Mouse (Mus musculus) central nervous system, embryonic 11.5 days (tissue): ENCODE measurements around the gene Rpusd3. TPM values are rescaled to one million over a fixed set of nuclear protein-coding genes. Genes with fewer than 3 reads are reported as not detected.

Experiments used
- polyA plus RNA-seq: library from polyadenylated mRNA; depleted of rRNA; stranded (reverse); fragments of >200 nt; gene quantifications from 2 replicates; pipeline ENCODE4 v1.2.3, GENCODE M21; 2012; rRNA removed

The Rpusd3 gene
- 28.4 and 33.2 TPM in 2 replicates for polyA plus RNA-seq

DNA sequence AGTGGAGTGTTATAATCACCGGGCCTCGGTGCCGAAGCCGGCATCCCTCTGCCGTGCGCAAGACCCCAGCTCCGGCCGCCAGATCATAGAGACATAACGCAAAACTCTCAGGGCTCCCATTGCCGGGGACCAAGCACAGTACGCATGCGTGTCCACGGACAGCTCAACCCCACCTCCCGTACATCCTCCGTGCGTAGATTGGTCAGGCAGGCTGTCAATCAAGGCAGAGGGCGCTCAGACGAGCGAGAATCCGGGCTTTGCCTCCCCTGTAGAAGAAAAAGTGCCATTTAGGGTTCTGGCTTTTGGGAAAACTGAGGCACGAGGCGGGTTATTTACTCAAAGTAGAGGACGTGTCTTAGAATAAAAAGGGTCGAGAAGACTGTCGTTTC, at the start of gene Rpusd3:
TSS of gene Rpusd3 (minus strand) at position 142 of the 389 bp plus-strand sequence.

GRCm38 (mm10) chr6:113457952-113458534, 38.9 kb upstream of the Rpusd3 start, which contains the start of gene Il17re:
Gene Il17re, plus strand, starts transcription at chr6:113458484.

GRCm38 (mm10) chr6:113442442-113443090, 23.4 kb upstream of the Rpusd3 start, which contains the start of gene Jagn1:
Gene Jagn1, plus strand, starts transcription at chr6:113442569.

DNA sequence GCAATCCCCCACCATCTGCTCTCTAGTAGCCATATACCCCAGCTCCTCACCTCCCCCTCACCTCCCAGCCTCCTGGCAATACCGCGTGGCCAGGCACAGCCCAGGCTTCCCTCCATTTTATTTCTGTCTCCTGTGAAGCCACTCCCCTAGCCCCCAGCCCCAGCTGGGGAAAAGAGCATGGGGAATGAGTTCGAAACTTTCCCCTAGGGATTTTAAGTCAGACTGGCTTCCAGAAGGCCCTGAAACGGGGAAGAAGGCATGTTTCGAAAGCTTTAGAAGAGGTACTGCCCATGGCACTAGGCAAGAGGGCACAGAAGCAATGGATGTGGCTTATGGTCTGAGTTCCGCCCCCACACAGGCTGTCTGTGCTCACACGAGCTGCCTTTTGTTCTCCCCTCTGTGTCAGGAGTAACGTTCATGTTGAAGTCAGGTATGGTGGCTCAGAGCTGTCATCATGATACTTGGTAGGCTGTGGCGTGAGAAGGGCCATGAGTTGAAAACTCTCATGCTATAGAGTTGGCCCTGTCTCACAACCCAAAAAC, 16.6 kb upstream of the Rpusd3 start, which contains the start of gene Cidec:
TSS of gene Cidec (minus strand) at position 97 of the 542 bp plus-strand sequence.

GRCm38 (mm10) chr6:113388960-113389359, 30.2 kb downstream of the Rpusd3 start, which contains the start of gene Ttll3:
Gene Ttll3, plus strand, starts transcription at chr6:113389260.

DNA sequence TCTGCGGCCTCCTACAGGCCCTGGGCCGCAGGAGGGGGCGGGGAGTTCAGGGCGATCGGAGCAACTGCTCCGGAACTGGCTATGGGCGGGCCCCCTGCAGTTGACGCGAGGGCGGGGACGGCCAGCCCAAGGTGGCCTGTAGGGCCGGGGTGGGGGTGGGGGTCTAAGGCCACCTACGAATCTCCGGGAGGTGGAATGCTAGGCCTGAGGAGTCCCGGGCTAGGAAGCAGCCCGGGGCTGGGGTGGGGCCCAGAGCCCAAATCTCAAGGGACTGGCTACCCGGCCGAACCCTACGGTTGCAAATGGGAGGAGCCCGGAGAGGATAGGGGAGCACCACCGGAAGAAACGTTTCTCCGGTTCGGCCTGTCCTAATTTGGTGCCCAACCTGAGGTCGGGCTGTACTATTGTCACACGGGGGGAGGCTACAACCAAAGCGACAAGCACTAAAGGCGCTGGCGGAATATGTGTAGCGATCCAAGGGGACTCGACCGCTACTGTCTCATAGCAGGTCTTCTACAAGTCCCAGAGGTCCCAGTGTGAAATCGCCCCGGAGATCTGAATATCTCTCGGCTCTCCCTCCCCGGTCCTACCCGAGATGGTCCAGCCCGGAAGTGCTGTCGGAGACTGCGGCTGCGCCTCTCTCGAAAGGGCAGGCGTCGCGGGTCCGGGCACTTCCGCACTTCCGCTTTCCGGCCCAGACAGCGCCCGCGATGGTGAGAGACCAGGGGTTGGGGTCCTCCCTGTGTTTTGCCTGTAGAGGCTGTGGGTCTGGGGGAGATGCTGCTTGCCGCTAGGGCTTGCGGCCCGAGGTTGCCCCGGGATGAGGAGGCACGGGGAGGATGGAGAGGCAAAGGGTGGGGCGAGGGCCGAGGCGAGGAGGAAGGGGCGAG, 41.4 kb downstream of the Rpusd3 start, which contains the start of the genes Tada3 and Arpc4:
TSS of gene Tada3 (minus strand) at position 388 of the 890 bp plus-strand sequence.
TSS of gene Arpc4 (plus strand) at position 620 of the 890 bp plus-strand sequence.

Other genes with a start within 250 kb of the Rpusd3 start
- gene Lhfpl4, start 224.0 kb downstream of the Rpusd3 start, polyA plus RNA-seq, result 19.1 and 31.3 TPM in 2 replicates
- 26.0 and 31.0 TPM in 2 replicates for gene Mtmr14, start 181.5 kb downstream of the Rpusd3 start, polyA plus RNA-seq
- gene Cpne9, start 137.0 kb downstream of the Rpusd3 start, polyA plus RNA-seq, result 0.11 and 0.37 TPM in 2 replicates
- 44.3 and 47.2 TPM in 2 replicates for gene Brpf1, start 112.2 kb downstream of the Rpusd3 start, polyA plus RNA-seq
- gene Ogg1, start 92.4 kb downstream of the Rpusd3 start, polyA plus RNA-seq, result 14.8 and 21.2 TPM in 2 replicates
- gene Camk1, start 75.4 kb downstream of the Rpusd3 start, polyA plus RNA-seq, result 33.0 and 41.1 TPM in 2 replicates
- gene Tada3, start 41.5 kb downstream of the Rpusd3 start, polyA plus RNA-seq, result 42.3 and 67.4 TPM in 2 replicates
- gene Arpc4, start 41.2 kb downstream of the Rpusd3 start, polyA plus RNA-seq, result 106 and 112 TPM in 2 replicates
- 13.6 and 16.4 TPM in 2 replicates for gene Ttll3, start 30.1 kb downstream of the Rpusd3 start, polyA plus RNA-seq
- 0.04 TPM in 2 replicates for gene Cidec, start 16.4 kb upstream of the Rpusd3 start, polyA plus RNA-seq
- gene Jagn1, start 23.2 kb upstream of the Rpusd3 start, polyA plus RNA-seq, result 34.3 and 56.9 TPM in 2 replicates
- gene Il17re, start 39.1 kb upstream of the Rpusd3 start, polyA plus RNA-seq, result 0.66 and 1.4 TPM in 2 replicates
- 2.8 and 3.6 TPM in 2 replicates for gene Il17rc, start 52.1 kb upstream of the Rpusd3 start, polyA plus RNA-seq
- gene Creld1, start 64.0 kb upstream of the Rpusd3 start, polyA plus RNA-seq, result 21.3 and 43.5 TPM in 2 replicates
- 1.3 and 1.7 TPM in 2 replicates for gene Prrt3, start 82.6 kb upstream of the Rpusd3 start, polyA plus RNA-seq
- 27.6 and 47.2 TPM in 2 replicates for gene Emc3, start 112.3 kb upstream of the Rpusd3 start, polyA plus RNA-seq
- gene Fancd2, start 112.3 kb upstream of the Rpusd3 start, polyA plus RNA-seq, result 16.9 and 20.6 TPM in 2 replicates
- 0.07 TPM in 1 of 2 replicates, not detected in the other for gene Fancd2os, start 181.4 kb upstream of the Rpusd3 start, polyA plus RNA-seq
- gene Brk1, start 185.4 kb upstream of the Rpusd3 start, polyA plus RNA-seq, result 189 and 208 TPM in 2 replicates
- 33.9 and 52.3 TPM in 2 replicates for gene Vhl, start 204.6 kb upstream of the Rpusd3 start, polyA plus RNA-seq
- gene Irak2, start 219.1 kb upstream of the Rpusd3 start, polyA plus RNA-seq, result 6.1 and 10.3 TPM in 2 replicates